Mouse (Mus musculus) megakaryocyte progenitor cell, adult 5-6 weeks (primary cell): ENCODE measurements at regions not wholly inside any gene's neighbourhood (a gene's known extent, or its start where the extent isn't known, plus 50 kb on each side); places are given as distances from the start of the nearest gene placed in this dataset.

Experiments
- ATAC-seq: replicated peaks from 2 replicates; pipeline ENCODE4 v1.8.0; 2016; ENCODE audit warnings: mild to moderate bottlenecking, moderate TSS enrichment, inconsistent platforms; ENCODE audit not compliant: poor library complexity

- ATAC-seq: no peak
Measured at GRCm38 (mm10) chr4:106025966-106026637, 236.4 kb downstream of the Gm12728 start.

- ATAC-seq: no peak
Measured at GRCm38 (mm10) chr4:106040376-106040775, 250.7 kb downstream of the Gm12728 start.

- no peak for ATAC-seq
Measured at GRCm38 (mm10) chr4:106042456-106042855, 252.8 kb downstream of the Gm12728 start.

- ATAC-seq: no peak
Measured at GRCm38 (mm10) chr4:106043661-106044060, 254.0 kb downstream of the Gm12728 start.

- no peak for ATAC-seq
Measured at GRCm38 (mm10) chr4:106048053-106048452, 258.4 kb downstream of the Gm12728 start.

GRCm38 (mm10) chr4:106048797-106049196 is 259.1 kb downstream of the Gm12728 start:
- ATAC-seq: no peak

- ATAC-seq: no peak
Measured at GRCm38 (mm10) chr4:106049880-106050279, 260.2 kb downstream of the Gm12728 start.

GRCm38 (mm10) chr4:106050297-106050696 is 260.6 kb downstream of the Gm12728 start:
- no peak for ATAC-seq

GRCm38 (mm10) chr4:106053496-106053895 is 262.5 kb upstream of the Usp24 start:
- no peak for ATAC-seq

- ATAC-seq: no peak
Measured at GRCm38 (mm10) chr4:106054324-106054723, 261.7 kb upstream of the Usp24 start.

GRCm38 (mm10) chr4:106062651-106063050 is 253.4 kb upstream of the Usp24 start:
- ATAC-seq: no peak

GRCm38 (mm10) chr4:106063851-106064382 is 252.1 kb upstream of the Usp24 start:
- ATAC-seq: no peak

- no peak for ATAC-seq
Measured at GRCm38 (mm10) chr4:106067023-106067422, 249.0 kb upstream of the Usp24 start.

GRCm38 (mm10) chr4:106083546-106083945 is 232.5 kb upstream of the Usp24 start:
- ATAC-seq: no peak

- ATAC-seq: peak; percentile 51
Measured at GRCm38 (mm10) chr4:106091927-106092675, 223.9 kb upstream of the Usp24 start.

- ATAC-seq: no peak
Measured at GRCm38 (mm10) chr4:106092676-106093070, 223.3 kb upstream of the Usp24 start.

GRCm38 (mm10) chr4:106093252-106093651 is 222.8 kb upstream of the Usp24 start:
- ATAC-seq: peak; percentile 56; the same call in 1 of the 2 replicates

GRCm38 (mm10) chr4:106094882-106095556 is 221.0 kb upstream of the Usp24 start:
- ATAC-seq: peak; percentile 54; the same call in 1 of the 2 replicates

GRCm38 (mm10) chr4:106096130-106096529 is 219.9 kb upstream of the Usp24 start:
- no peak for ATAC-seq

GRCm38 (mm10) chr4:106097846-106098245 is 218.2 kb upstream of the Usp24 start:
- no peak for ATAC-seq

- ATAC-seq: no peak
Measured at GRCm38 (mm10) chr4:106100211-106101025, 215.6 kb upstream of the Usp24 start.
